Mouse (Mus musculus): ENCODE data around the gene Bend4. TPM values are rescaled to one million over a fixed set of nuclear protein-coding genes. Genes with fewer than 3 reads are reported as not detected.
A peak's percentile ranks its signal among the peaks of the same experiment; 100 is the strongest.

Gene Bend4
- total and polyA plus RNA-seq, 2 experiments from 2014 or later, result 5.0 to 11.5 TPM

DNA sequence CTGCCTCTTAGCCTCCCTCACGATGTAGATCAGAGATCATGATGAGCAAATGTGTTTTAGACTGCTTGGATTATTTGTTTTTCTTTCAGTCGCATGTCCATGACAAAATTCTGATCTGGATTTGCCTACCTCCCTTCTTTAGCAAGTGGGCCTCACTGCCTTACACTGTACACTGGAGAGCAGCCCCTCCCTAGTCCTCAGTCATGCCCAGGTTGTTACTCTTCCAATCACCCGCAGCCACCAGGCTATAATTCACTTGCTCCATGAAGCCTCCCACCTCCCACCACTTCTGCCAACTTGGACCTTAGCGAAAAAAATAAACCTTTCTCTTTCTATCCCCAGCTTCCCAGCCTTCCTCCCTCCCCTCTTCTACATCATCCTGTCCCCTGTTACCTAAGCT lies 34.2 kb upstream of the Bend4 start:
- no peak overlapping the region for H3K9ac ChIP-seq
- no peaks in the 10 kb centered on the region for H3K27me3 ChIP-seq (ENCODE audit: insufficient read depth, low read length)
- 88% methylated on average over 4 of the region's 4 CpGs for WGBS
- no peaks in the 10 kb centered on the region for H3K9me3 ChIP-seq (ENCODE audit: low read length)
- peaks cover 5% of the 10 kb centered on the region; the same call in 1 of the 2 replicates for H3K4me1 ChIP-seq (ENCODE audit: insufficient read depth)
- DNase-seq, result no peak
- H3K4me2 ChIP-seq (ENCODE audit: low read depth), result no peak overlapping the region
- no peak for TF ChIP-seq CTCF (IDR thresholded peaks at IDR 0.05; ENCODE audit: low read depth)
- H3K27ac ChIP-seq (ENCODE audit: low read depth, low read length), result no peak overlapping the region
- H3K36me3 ChIP-seq (ENCODE audit: insufficient read depth), result no peaks in the 10 kb centered on the region
- H3K4me3 ChIP-seq (ENCODE audit: low read depth, low read length), result no peak overlapping the region
- ATAC-seq, result no peak

DNA sequence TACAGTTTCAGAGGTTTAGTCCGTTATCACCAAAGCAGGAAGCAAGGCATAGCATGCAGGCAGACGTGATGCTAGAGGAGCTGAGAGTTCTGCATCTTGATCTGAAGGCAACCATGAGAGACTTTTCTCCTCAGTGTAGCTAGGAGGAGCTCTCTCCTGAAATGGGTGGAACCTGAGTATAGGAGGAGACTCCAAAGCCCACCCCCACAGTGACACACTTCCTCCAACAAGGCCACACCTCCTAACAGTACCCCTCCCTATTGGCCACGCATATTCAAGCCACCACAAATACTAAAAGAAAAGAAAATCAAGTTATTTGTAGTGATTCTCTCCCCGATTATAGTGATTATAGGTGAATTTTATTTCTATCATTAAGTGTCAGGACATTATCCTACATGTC lies 28.7 kb upstream of the Bend4 start:
- Histone ChIP-seq H3K27ac (ENCODE audit: low read depth, low read length) (no peak overlapping the region), H3K9ac (no peak overlapping the region), H3K4me2 (ENCODE audit: low read depth) (no peak overlapping the region), H3K4me1 (ENCODE audit: insufficient read depth) (no peaks in the 10 kb centered on the region), H3K4me3 (ENCODE audit: low read depth, low read length) (no peak overlapping the region), H3K36me3 (ENCODE audit: insufficient read depth) (no peaks in the 10 kb centered on the region), H3K9me3 (ENCODE audit: low read length) (no peaks in the 10 kb centered on the region), H3K27me3 (ENCODE audit: insufficient read depth, low read length) (no peaks in the 10 kb centered on the region)
- DNase-seq, result no peak
- no peak for TF ChIP-seq CTCF (IDR thresholded peaks at IDR 0.05; ENCODE audit: low read depth)
- no peak for ATAC-seq
- 87% methylated on average over 4 of the region's 4 CpGs for WGBS

DNA sequence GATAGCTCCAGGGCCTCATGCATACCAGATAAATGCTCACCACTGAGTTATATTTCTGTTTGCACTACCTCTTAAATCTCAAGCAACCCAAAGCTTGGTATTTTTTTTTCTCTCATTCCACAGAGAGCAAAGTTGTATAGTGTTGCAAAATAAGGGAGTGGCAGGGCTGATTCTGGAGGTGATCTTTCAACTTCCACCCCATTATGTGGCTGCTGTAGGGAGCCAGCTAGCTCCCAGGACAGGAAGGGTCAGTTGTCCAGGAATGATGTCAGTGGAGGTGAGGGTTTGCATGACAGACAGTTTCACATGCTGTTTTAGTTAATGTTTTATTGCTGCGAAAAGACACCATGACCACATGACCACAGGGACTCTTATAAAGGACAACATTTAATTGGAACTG lies 26.2 kb upstream of the Bend4 start:
- H3K9me3 ChIP-seq (ENCODE audit: low read length), result no peaks in the 10 kb centered on the region
- H3K27ac ChIP-seq (ENCODE audit: low read depth, low read length), result no peak overlapping the region
- no peaks in the 10 kb centered on the region for H3K36me3 ChIP-seq (ENCODE audit: insufficient read depth)
- no peaks in the 10 kb centered on the region for H3K4me1 ChIP-seq (ENCODE audit: insufficient read depth)
- TF ChIP-seq CTCF (IDR thresholded peaks at IDR 0.05; ENCODE audit: low read depth), result no peak
- no peak overlapping the region for H3K9ac ChIP-seq
- ATAC-seq (no peak), DNase-seq (no peak)
- WGBS, result 88% methylated on average over 1 of the region's 1 CpGs
- no peaks in the 10 kb centered on the region for H3K27me3 ChIP-seq (ENCODE audit: insufficient read depth, low read length)
- H3K4me3 ChIP-seq (ENCODE audit: low read depth, low read length), result no peak overlapping the region
- no peak overlapping the region for H3K4me2 ChIP-seq (ENCODE audit: low read depth)

DNA sequence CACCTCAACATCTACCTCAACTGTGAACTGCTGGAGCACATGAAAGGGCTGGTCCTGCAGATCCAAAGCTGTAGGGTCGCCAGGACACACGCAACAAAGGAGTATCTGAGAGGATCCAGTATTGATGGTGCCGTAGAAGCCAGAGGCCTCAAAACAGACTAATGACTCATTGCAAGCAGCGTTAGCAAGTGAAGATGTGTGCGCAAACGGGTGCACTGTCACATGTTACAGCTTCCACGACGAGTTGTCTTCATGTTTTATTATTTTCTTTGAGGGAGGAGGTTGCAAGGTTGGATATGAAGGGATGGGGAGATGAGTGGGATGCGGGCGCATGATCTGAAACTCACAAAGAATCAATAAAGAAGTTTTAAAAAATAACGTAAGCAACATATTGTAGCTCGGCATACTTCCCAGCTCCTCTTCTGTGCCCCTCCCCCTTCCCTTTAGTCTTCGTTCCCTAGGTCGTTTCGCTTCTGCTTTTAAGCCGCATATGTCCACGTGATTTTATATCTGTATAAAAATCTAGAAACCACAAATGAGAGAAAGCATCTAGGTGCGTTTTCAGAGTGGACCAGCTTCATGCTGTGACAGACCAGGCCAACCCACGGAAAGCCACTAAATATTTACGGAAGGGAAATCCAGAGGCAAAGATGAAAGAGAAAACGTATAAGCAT lies 22.0 kb upstream of the Bend4 start:
- Histone ChIP-seq H3K36me3 (ENCODE audit: insufficient read depth) (no peaks in the 10 kb centered on the region), H3K4me3 (ENCODE audit: low read depth, low read length) (no peak overlapping the region), H3K9ac (no peak overlapping the region), H3K4me1 (ENCODE audit: insufficient read depth) (no peaks in the 10 kb centered on the region), H3K27me3 (ENCODE audit: insufficient read depth, low read length) (no peaks in the 10 kb centered on the region), H3K27ac (ENCODE audit: low read depth, low read length) (no peak overlapping the region), H3K4me2 (ENCODE audit: low read depth) (no peak overlapping the region), H3K9me3 (ENCODE audit: low read length) (no peaks in the 10 kb centered on the region)
- no peak for ATAC-seq
- no peak for TF ChIP-seq CTCF (IDR thresholded peaks at IDR 0.05; ENCODE audit: low read depth)
- DNase-seq, result no peak
- 86% methylated on average over 21 of the region's 21 CpGs for WGBS

DNA sequence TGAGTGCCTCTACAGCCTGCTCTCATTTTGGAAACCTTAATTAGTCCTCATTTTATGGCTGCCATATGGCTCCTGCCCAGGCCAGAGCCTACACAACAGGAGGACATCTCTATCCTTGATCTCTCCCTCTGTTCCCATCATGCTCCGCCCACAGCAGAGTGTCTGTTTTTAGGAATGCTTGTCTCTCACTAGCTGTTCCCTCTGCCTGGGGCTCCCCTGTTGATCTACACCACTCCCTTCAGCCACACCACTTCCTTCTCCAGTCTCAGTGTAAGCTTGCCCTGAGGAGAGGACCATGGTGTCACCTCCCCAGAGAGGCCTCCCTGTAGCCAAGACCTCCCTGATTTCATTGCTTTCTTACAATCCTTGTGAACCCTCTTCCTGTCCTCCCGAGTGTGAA lies 18.4 kb upstream of the Bend4 start:
- H3K9me3 ChIP-seq (ENCODE audit: low read length), result no peaks in the 10 kb centered on the region
- no peak overlapping the region for H3K4me2 ChIP-seq (ENCODE audit: low read depth)
- H3K4me1 ChIP-seq (ENCODE audit: insufficient read depth), result peaks cover 6% of the 10 kb centered on the region; the same call in 1 of the 2 replicates
- no peak overlapping the region for H3K9ac ChIP-seq
- H3K27ac ChIP-seq (ENCODE audit: low read depth, low read length), result no peak overlapping the region
- no peak for ATAC-seq
- no peaks in the 10 kb centered on the region for H3K36me3 ChIP-seq (ENCODE audit: insufficient read depth)
- H3K27me3 ChIP-seq (ENCODE audit: insufficient read depth, low read length), result no peaks in the 10 kb centered on the region
- TF ChIP-seq CTCF (IDR thresholded peaks at IDR 0.05; ENCODE audit: low read depth), result no peak
- H3K4me3 ChIP-seq (ENCODE audit: low read depth, low read length), result no peak overlapping the region
- DNase-seq, result no peak
- 81% methylated on average over 2 of the region's 2 CpGs for WGBS

DNA sequence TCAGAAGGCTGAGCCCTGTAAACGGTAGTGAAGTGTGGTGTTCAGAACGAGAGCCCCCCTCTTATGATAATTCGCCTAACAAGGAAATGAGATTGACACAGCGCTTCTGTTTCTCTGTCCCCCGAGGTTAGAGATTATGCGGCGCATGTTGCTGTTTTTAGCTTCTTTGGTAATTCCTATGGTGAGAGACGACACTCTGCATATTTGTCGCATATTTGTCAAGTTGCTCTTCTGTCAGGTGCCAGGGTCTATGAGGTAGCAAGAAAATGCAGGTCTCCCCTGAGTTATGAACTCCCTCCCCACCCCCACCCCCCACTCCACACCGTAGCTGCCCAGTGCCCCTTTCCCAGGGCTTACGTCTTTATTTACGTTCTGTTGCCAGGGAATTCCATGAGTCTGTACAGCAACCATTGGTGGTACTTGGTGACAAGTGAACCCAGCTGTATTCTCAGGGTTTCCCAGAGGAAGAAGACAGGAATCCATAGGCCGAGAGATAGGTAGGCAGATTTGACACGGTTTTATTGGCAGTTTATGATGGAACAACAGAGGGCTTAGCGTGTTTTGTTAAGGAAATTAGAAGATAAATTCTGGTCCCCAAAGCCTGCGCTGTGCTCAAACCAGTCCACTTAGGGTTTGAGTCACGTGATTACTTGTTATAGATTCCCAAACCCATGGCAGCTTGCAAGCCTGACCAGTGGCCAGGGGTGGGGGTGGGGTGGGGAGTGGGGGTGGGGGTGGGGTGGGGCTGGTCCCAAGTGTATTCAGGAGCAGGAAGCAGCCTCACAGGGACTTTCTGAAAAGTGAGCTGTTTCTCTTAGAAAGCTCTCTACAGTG lies 16.3 kb upstream of the Bend4 start:
- H3K9me3 ChIP-seq (ENCODE audit: low read length), result no peaks in the 10 kb centered on the region
- peak overlapping the region; percentile 28 for H3K4me2 ChIP-seq (ENCODE audit: low read depth)
- H3K4me1 ChIP-seq (ENCODE audit: insufficient read depth), result peaks cover 6% of the 10 kb centered on the region; the same call in 1 of the 2 replicates
- ATAC-seq (peak; percentile 69), DNase-seq (no peak)
- H3K27me3 ChIP-seq (ENCODE audit: insufficient read depth, low read length), result no peaks in the 10 kb centered on the region
- no peak overlapping the region for H3K4me3 ChIP-seq (ENCODE audit: low read depth, low read length)
- 24% methylated on average over 17 of the region's 17 CpGs for WGBS
- H3K27ac ChIP-seq (ENCODE audit: low read depth, low read length), result no peak overlapping the region
- no peak for TF ChIP-seq CTCF (IDR thresholded peaks at IDR 0.05; ENCODE audit: low read depth)
- H3K9ac ChIP-seq, result no peak overlapping the region
- H3K36me3 ChIP-seq (ENCODE audit: insufficient read depth), result no peaks in the 10 kb centered on the region

DNA sequence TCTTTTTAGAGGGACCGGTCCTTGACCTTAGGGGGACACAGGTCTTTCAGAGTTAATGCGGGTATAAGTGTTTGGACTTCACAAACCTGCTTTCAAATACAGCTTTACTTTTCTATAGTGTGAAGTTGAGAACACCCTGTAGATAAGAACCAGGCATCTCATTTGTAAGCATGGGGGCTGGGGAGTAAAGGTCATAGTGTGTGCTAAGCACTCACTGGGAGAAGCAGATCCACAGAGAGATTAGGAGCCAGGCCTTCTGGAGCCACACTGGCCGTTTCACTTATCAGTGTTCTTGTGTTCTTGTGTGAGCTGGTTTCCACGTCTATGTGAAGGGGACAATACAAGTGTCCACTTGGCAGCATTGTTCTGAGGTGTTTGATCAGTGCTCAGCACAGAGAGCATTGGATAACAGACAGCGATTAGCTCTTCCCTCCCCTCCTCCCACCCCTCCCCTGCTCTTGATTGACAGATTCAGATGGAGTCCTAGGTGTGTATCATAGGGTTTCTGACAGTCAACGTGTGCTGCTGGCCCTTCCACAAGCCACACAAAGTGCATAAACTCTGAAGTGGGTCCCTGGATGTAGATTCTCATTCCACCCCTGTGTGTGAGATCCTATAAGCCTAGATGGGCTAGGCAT lies 14.8 kb upstream of the Bend4 start:
- Histone ChIP-seq H3K27me3 (ENCODE audit: insufficient read depth, low read length) (no peaks in the 10 kb centered on the region), H3K9me3 (ENCODE audit: low read length) (no peaks in the 10 kb centered on the region), H3K4me1 (ENCODE audit: insufficient read depth) (peaks cover 6% of the 10 kb centered on the region; the same call in 1 of the 2 replicates), H3K4me2 (ENCODE audit: low read depth) (no peak overlapping the region), H3K27ac (ENCODE audit: low read depth, low read length) (no peak overlapping the region), H3K4me3 (ENCODE audit: low read depth, low read length) (no peak overlapping the region), H3K9ac (no peak overlapping the region), H3K36me3 (ENCODE audit: insufficient read depth) (no peaks in the 10 kb centered on the region)
- no peak for TF ChIP-seq CTCF (IDR thresholded peaks at IDR 0.05; ENCODE audit: low read depth)
- WGBS, result 56% methylated on average over 6 of the region's 6 CpGs
- DNase-seq, result no peak
- ATAC-seq, result no peak
